Mouse (Mus musculus): ENCODE measurements at regions not wholly inside any gene's neighbourhood (a gene's known extent, or its start where the extent isn't known, plus 50 kb on each side); places are given as distances from the start of the nearest gene placed in this dataset.

DNA sequence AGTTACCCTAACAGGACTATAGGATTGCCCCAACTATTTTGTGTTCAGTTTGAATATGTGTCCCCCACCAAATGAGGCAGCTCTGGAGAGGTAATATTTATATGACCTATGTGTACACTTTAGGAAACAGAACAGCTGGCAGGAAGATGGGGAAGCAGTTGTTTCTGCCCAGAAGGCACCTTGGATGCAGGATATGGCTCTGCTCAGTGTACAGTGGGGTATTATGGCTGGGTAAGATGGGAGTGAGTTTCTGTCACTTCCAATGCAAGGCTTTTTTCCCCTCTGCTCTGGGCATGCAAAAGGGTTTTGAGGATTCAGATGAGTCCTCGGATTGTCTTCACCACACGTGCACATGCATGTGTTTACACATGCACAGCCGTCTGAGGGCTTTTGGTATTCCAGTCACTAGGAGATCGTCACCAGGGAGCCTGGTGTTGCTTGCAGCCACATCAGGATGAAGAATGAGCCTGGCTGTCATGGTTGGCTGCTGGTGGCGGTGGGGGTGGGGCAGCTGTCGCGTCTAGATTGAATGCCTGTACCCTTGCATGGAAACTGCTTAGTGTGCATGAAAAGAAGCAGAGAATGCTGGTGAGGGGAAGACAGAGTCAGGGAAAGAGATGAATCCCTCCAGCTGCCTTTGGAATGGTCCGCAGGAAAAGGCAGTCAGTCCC is 183.3 kb upstream of the Glra1 start:
- TF ChIP-seq POLR2A (IDR thresholded peaks at IDR 0.05; ENCODE audit: extremely low read depth, insufficient read depth, low read length) (no peak), CTCF (IDR thresholded peaks at IDR 0.05; ENCODE audit: extremely low read depth, insufficient read depth, low read length) (no peak)
- Histone ChIP-seq H3K4me3 (ENCODE audit: insufficient read depth, low read length) (no peak overlapping the region), H3K4me1 (ENCODE audit: control insufficient read depth, insufficient read depth, low read length) (no peaks in the 10 kb centered on the region), H3K27ac (ENCODE audit: insufficient read depth, low read length) (no peak overlapping the region)

DNA sequence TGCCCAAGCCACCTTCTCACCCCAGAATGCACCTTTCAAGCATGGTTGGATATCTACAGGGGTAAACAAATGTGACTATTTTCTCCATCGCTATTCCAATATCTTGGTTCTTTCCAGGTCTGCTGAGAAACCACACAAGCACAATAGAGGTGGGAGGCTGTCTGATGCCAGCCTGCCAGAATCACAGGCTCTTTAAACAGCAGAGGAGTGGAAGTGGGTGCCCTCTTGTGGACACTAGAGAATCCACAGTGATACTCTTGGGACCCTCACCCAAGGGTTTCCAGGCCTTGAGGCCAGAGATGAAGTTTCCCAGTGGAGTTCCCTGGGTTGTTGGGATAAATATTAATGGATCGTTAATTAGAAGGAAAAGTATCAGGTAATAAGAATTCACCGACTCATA is 181.6 kb upstream of the Glra1 start:
- no peak overlapping the region for H3K4me3 ChIP-seq (ENCODE audit: insufficient read depth, low read length)
- TF ChIP-seq POLR2A (IDR thresholded peaks at IDR 0.05; ENCODE audit: extremely low read depth, insufficient read depth, low read length) = no peak
- peak; percentile 30; the same call in 1 of the 2 replicates for TF ChIP-seq CTCF (IDR thresholded peaks at IDR 0.05; ENCODE audit: extremely low read depth, insufficient read depth, low read length)
- no peaks in the 10 kb centered on the region for H3K4me1 ChIP-seq (ENCODE audit: control insufficient read depth, insufficient read depth, low read length)
- H3K27ac ChIP-seq (ENCODE audit: insufficient read depth, low read length) = no peak overlapping the region

DNA sequence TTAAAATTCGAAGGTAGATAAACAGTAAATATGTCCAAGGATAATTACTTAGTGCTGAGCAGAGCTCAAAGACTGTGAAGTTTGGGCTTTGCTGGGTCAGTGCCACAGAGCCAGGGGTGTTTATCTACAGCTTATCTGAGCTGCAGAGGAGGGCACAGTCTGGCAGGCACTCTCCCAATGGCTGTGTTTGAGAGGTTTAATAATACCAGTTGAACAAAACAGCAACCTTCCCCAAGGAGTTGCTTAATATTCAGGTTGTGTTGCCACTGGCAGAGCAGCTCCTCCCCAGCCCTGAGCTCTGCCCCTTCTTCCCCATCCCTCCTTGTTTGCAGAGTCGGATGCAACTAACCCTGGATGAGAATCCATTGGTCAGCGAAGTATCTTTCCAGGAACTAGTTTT is 173.0 kb upstream of the Glra1 start:
- Histone ChIP-seq H3K4me3 (ENCODE audit: insufficient read depth, low read length) (no peak overlapping the region), H3K4me1 (ENCODE audit: control insufficient read depth, insufficient read depth, low read length) (no peaks in the 10 kb centered on the region), H3K27ac (ENCODE audit: insufficient read depth, low read length) (no peak overlapping the region)
- TF ChIP-seq POLR2A (IDR thresholded peaks at IDR 0.05; ENCODE audit: extremely low read depth, insufficient read depth, low read length) (no peak), CTCF (IDR thresholded peaks at IDR 0.05; ENCODE audit: extremely low read depth, insufficient read depth, low read length) (no peak)

DNA sequence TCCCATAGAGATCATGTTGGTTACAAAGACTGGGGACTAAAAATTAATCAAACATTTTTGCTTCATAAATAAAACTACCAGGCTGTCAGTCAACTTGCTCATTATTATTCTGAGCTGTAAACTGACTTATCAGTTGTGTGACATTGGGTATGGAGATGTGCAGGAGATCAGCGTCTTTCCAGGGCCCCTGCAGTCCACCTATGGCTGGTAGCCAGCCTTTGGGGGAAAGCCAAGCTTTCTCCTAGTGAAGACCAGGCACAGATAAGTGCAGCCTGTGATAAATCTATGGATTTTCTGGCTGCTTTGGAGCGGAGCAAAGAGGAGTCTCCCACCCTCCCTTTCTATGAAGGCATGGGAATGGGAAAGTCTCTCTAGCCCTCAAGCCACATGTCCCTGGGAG is 172.0 kb upstream of the Glra1 start:
- no peak overlapping the region for H3K27ac ChIP-seq (ENCODE audit: insufficient read depth, low read length)
- no peak overlapping the region for H3K4me3 ChIP-seq (ENCODE audit: insufficient read depth, low read length)
- TF ChIP-seq POLR2A (IDR thresholded peaks at IDR 0.05; ENCODE audit: extremely low read depth, insufficient read depth, low read length) = no peak
- TF ChIP-seq CTCF (IDR thresholded peaks at IDR 0.05; ENCODE audit: extremely low read depth, insufficient read depth, low read length) = no peak
- no peaks in the 10 kb centered on the region for H3K4me1 ChIP-seq (ENCODE audit: control insufficient read depth, insufficient read depth, low read length)

DNA sequence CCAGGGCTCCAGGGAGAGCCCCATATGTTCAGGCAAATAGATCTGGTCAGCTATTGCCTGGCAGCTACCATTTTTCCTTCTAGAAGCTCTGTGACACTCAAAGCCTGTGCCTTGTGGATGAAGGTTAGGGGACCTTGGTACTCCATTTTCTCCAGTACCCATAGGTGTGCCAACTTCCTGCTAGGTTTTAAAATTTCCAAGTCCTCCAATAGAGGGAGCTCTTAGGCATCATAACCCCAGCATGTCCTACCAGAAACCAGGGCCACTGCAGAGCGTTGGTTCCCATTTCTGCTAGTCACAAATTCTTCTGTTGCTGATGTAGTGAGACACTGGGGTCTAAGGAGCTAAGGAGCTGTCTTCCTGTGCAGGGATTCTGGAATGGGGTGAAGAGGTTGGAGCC is 165.3 kb upstream of the Glra1 start:
- Histone ChIP-seq H3K27ac (ENCODE audit: insufficient read depth, low read length) (no peak overlapping the region), H3K4me1 (ENCODE audit: control insufficient read depth, insufficient read depth, low read length) (peaks cover 3% of the 10 kb centered on the region; the same call in 1 of the 2 replicates), H3K4me3 (ENCODE audit: insufficient read depth, low read length) (no peak overlapping the region)
- TF ChIP-seq CTCF (IDR thresholded peaks at IDR 0.05; ENCODE audit: extremely low read depth, insufficient read depth, low read length) (no peak), POLR2A (IDR thresholded peaks at IDR 0.05; ENCODE audit: extremely low read depth, insufficient read depth, low read length) (no peak)

DNA sequence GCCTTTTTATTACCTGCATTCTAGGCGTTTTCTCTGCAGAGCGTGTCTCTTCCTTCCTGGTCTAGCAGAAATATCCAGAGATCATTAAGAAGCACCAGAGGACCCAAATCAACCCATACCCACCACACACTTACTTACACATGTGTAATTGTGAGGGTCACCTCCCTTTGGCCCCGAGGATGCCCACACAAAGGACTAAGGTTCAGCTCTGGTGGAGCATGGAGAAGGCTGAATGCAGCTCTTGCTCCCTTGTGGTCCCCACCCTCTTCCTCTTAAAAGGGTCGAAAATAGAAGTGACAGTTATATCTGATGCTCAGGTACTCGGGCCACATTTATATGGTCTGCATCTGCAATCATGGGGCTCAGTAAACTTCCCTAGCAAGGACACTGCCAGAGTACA is 164.5 kb upstream of the Glra1 start:
- Histone ChIP-seq H3K4me1 (ENCODE audit: control insufficient read depth, insufficient read depth, low read length) (peaks cover 3% of the 10 kb centered on the region; the same call in 1 of the 2 replicates), H3K4me3 (ENCODE audit: insufficient read depth, low read length) (no peak overlapping the region), H3K27ac (ENCODE audit: insufficient read depth, low read length) (peak overlapping the region; percentile 35; the same call in 1 of the 2 replicates)
- no peak for TF ChIP-seq CTCF (IDR thresholded peaks at IDR 0.05; ENCODE audit: extremely low read depth, insufficient read depth, low read length)
- TF ChIP-seq POLR2A (IDR thresholded peaks at IDR 0.05; ENCODE audit: extremely low read depth, insufficient read depth, low read length) = no peak

DNA sequence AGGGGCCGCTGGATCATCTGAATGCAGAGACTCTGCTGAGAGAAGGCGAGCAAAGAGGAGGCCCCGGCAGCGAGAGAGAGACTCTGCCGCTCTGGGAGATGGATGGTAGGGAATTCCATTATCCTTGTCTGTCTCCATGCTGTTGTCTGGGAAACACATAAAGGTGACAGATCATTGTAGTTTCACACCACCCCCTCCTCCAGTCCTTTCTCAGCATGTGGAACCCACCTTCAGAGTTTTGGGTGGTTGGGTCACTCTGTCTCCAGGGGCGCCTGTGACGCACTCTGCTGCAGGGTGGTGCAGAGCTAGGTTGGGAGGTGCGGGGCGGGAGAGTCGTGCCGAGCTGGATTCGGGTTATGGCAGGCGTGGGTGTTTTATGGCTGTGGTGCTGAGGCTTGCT is 164.1 kb upstream of the Glra1 start:
- H3K27ac ChIP-seq (ENCODE audit: insufficient read depth, low read length) = peak overlapping the region; percentile 13; the same call in 1 of the 2 replicates
- peaks cover 3% of the 10 kb centered on the region; the same call in 1 of the 2 replicates for H3K4me1 ChIP-seq (ENCODE audit: control insufficient read depth, insufficient read depth, low read length)
- H3K4me3 ChIP-seq (ENCODE audit: insufficient read depth, low read length) = no peak overlapping the region
- no peak for TF ChIP-seq CTCF (IDR thresholded peaks at IDR 0.05; ENCODE audit: extremely low read depth, insufficient read depth, low read length)

DNA sequence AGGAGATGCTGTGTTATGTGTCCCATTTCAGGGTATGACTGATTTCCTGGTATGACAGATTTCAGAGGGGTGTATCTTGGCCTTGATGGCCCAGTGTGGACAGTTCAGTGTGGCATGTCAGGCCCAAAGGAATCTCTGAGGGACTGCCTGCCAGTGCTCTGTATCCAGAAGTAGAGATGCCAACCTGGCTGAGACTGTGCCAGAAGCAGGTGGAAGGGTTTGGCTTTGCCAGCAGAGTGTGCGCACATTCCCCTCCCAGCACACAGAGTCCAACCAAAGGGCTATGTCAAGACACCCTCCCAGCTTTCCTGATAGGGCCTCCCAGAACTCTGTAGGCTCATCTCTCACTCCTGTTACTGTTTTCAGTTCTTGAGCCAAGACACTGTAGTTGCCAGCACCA is 156.8 kb upstream of the Glra1 start:
- Histone ChIP-seq H3K27ac (ENCODE audit: insufficient read depth, low read length) (no peak overlapping the region), H3K4me3 (ENCODE audit: insufficient read depth, low read length) (no peak overlapping the region), H3K4me1 (ENCODE audit: control insufficient read depth, insufficient read depth, low read length) (no peaks in the 10 kb centered on the region)
- TF ChIP-seq POLR2A (IDR thresholded peaks at IDR 0.05; ENCODE audit: extremely low read depth, insufficient read depth, low read length) (no peak), CTCF (IDR thresholded peaks at IDR 0.05; ENCODE audit: extremely low read depth, insufficient read depth, low read length) (no peak)

Data from cortical plate, adult 2 months (tissue).